Mouse (Mus musculus): ENCODE data around the gene Rdh1.

- TF ChIP-seq CTCF (IDR thresholded peaks at IDR 0.05; ENCODE audit: low read depth) (no peak), EP300 (IDR thresholded peaks at IDR 0.05; ENCODE audit: low read depth) (no peak)
Measured at GRCm38 (mm10) chr10:127736916-127737315, 22.6 kb upstream of the Rdh1 start.

Data from heart, postnatal 0 days (tissue).